Mouse (Mus musculus): ENCODE results near the gene Sec24d. TPM values are rescaled to one million over a fixed set of nuclear protein-coding genes. Genes with fewer than 3 reads are reported as not detected.

Gene Sec24d
- polyA plus RNA-seq, 2 experiments, result 9.9 to 18.0 TPM

- ATAC-seq (ENCODE audit: insufficient read depth) (no peak), DNase-seq (ENCODE audit: low read depth in 3 of 3, low spot score in 3 of 3) (no peak)
- Histone ChIP-seq H3K36me3 (replicated peaks; ENCODE audit: control insufficient read depth, insufficient read depth, low read depth) (no peaks in the 10 kb centered on the region), H3K27me3 (ENCODE audit: control insufficient read depth, insufficient read depth, low read length) (no peaks in the 10 kb centered on the region), H3K9me3 (ENCODE audit: control insufficient read depth, low read length) (no peaks in the 10 kb centered on the region), H3K4me3 (ENCODE audit: insufficient read depth in 1 of 2, low read depth in 2 of 2, low read length in 2 of 2) (no peak overlapping the region), H3K27ac (no peak overlapping the region), H3K9ac (replicated peaks) (no peak overlapping the region), H3K4me1 (replicated peaks; ENCODE audit: control insufficient read depth in 2 of 2, insufficient read depth in 2 of 2, low read length in 1 of 2) (peaks cover 0 to 5% of the 10 kb centered on the region in 2 experiments; a peak in 1 of 4 replicates), H3K4me2 (ENCODE audit: low read depth) (no peak overlapping the region)
- no peak for TF ChIP-seq EP300 (IDR thresholded peaks at IDR 0.05; ENCODE audit: low read depth)
- TF ChIP-seq CTCF (IDR thresholded peaks at IDR 0.05; ENCODE audit: low read depth), result no peak
- 56% methylated on average over 6 of the region's 6 CpGs for WGBS (ENCODE audit: insufficient replicate concordance)
These were observed 62.0 kb downstream of the Sec24d start for GRCm38 (mm10) chr3:123329251-123329650.

GRCm38 (mm10) chr3:123330221-123330620 lies 63.0 kb downstream of the Sec24d start:
- H3K9ac ChIP-seq (replicated peaks), result no peak overlapping the region
- H3K36me3 ChIP-seq (replicated peaks; ENCODE audit: control insufficient read depth, insufficient read depth, low read depth), result no peaks in the 10 kb centered on the region
- DNase-seq (ENCODE audit: low read depth in 3 of 3, low spot score in 3 of 3) (no peak), ATAC-seq (ENCODE audit: insufficient read depth) (no peak)
- H3K4me2 ChIP-seq (ENCODE audit: low read depth), result no peak overlapping the region
- no peaks in the 10 kb centered on the region for H3K27me3 ChIP-seq (ENCODE audit: control insufficient read depth, insufficient read depth, low read length)
- H3K27ac ChIP-seq, result no peak overlapping the region
- H3K9me3 ChIP-seq (ENCODE audit: control insufficient read depth, low read length), result no peaks in the 10 kb centered on the region
- 67% methylated on average over 4 of the region's 4 CpGs for WGBS (ENCODE audit: insufficient replicate concordance)
- H3K4me3 ChIP-seq (ENCODE audit: insufficient read depth in 1 of 2, low read depth in 2 of 2, low read length in 2 of 2), result no peak overlapping the region
- TF ChIP-seq EP300 (IDR thresholded peaks at IDR 0.05; ENCODE audit: low read depth) (no peak), CTCF (IDR thresholded peaks at IDR 0.05; ENCODE audit: low read depth) (no peak)
- H3K4me1 ChIP-seq (replicated peaks; ENCODE audit: control insufficient read depth in 2 of 2, insufficient read depth in 2 of 2, low read length in 1 of 2), result peaks cover 0 to 1% of the 10 kb centered on the region in 2 experiments; a peak in 1 of 4 replicates

- WGBS (ENCODE audit: insufficient replicate concordance), result 77% methylated on average over 2 of the region's 2 CpGs
- Histone ChIP-seq H3K4me2 (ENCODE audit: low read depth) (no peak overlapping the region), H3K9me3 (ENCODE audit: control insufficient read depth, low read length) (no peaks in the 10 kb centered on the region), H3K9ac (replicated peaks) (no peak overlapping the region), H3K36me3 (replicated peaks; ENCODE audit: control insufficient read depth, insufficient read depth, low read depth) (no peaks in the 10 kb centered on the region), H3K27ac (no peak overlapping the region), H3K4me1 (replicated peaks; ENCODE audit: control insufficient read depth in 2 of 2, insufficient read depth in 2 of 2, low read length in 1 of 2) (peaks cover 0 to 1% of the 10 kb centered on the region in 2 experiments; a peak in 1 of 4 replicates), H3K4me3 (ENCODE audit: insufficient read depth in 1 of 2, low read depth in 2 of 2, low read length in 2 of 2) (no peak overlapping the region), H3K27me3 (ENCODE audit: control insufficient read depth, insufficient read depth, low read length) (no peaks in the 10 kb centered on the region)
- DNase-seq (ENCODE audit: low read depth in 3 of 3, low spot score in 3 of 3) (no peak), ATAC-seq (ENCODE audit: insufficient read depth) (peak; percentile 23; the same call in 1 of the 2 replicates)
- TF ChIP-seq EP300 (IDR thresholded peaks at IDR 0.05; ENCODE audit: low read depth) (no peak), CTCF (IDR thresholded peaks at IDR 0.05; ENCODE audit: low read depth) (no peak)
These were observed 65.2 kb downstream of the Sec24d start for GRCm38 (mm10) chr3:123332330-123333054.

- ATAC-seq (ENCODE audit: insufficient read depth) (peak; percentile 57), DNase-seq (ENCODE audit: low read depth in 3 of 3, low spot score in 3 of 3) (peak; percentile 13 to 28 (median 24))
- Histone ChIP-seq H3K4me1 (replicated peaks; ENCODE audit: control insufficient read depth in 2 of 2, insufficient read depth in 2 of 2, low read length in 1 of 2) (peaks cover 0 to 1% of the 10 kb centered on the region in 2 experiments; a peak in 1 of 4 replicates), H3K27ac (no peak overlapping the region), H3K4me2 (ENCODE audit: low read depth) (no peak overlapping the region), H3K9ac (replicated peaks) (no peak overlapping the region), H3K27me3 (ENCODE audit: control insufficient read depth, insufficient read depth, low read length) (no peaks in the 10 kb centered on the region), H3K36me3 (replicated peaks; ENCODE audit: control insufficient read depth, insufficient read depth, low read depth) (no peaks in the 10 kb centered on the region), H3K9me3 (ENCODE audit: control insufficient read depth, low read length) (no peaks in the 10 kb centered on the region), H3K4me3 (ENCODE audit: insufficient read depth in 1 of 2, low read depth in 2 of 2, low read length in 2 of 2) (no peak overlapping the region)
- WGBS (ENCODE audit: insufficient replicate concordance), result 26% methylated on average over 4 of the region's 4 CpGs
- no peak for TF ChIP-seq CTCF (IDR thresholded peaks at IDR 0.05; ENCODE audit: low read depth)
- no peak for TF ChIP-seq EP300 (IDR thresholded peaks at IDR 0.05; ENCODE audit: low read depth)
These were observed 65.8 kb downstream of the Sec24d start for GRCm38 (mm10) chr3:123333055-123333424.

GRCm38 (mm10) chr3:123334947-123335346 lies 67.7 kb downstream of the Sec24d start:
- Histone ChIP-seq H3K4me1 (replicated peaks; ENCODE audit: control insufficient read depth in 2 of 2, insufficient read depth in 2 of 2, low read length in 1 of 2) (peaks cover 0 to 1% of the 10 kb centered on the region in 2 experiments; a peak in 1 of 4 replicates), H3K9me3 (ENCODE audit: control insufficient read depth, low read length) (no peaks in the 10 kb centered on the region), H3K27ac (no peak overlapping the region), H3K27me3 (ENCODE audit: control insufficient read depth, insufficient read depth, low read length) (no peaks in the 10 kb centered on the region), H3K4me3 (ENCODE audit: insufficient read depth in 1 of 2, low read depth in 2 of 2, low read length in 2 of 2) (no peak overlapping the region), H3K9ac (replicated peaks) (no peak overlapping the region), H3K4me2 (ENCODE audit: low read depth) (no peak overlapping the region), H3K36me3 (replicated peaks; ENCODE audit: control insufficient read depth, insufficient read depth, low read depth) (no peaks in the 10 kb centered on the region)
- DNase-seq (ENCODE audit: low read depth in 3 of 3, low spot score in 3 of 3) (no peak), ATAC-seq (ENCODE audit: insufficient read depth) (no peak)
- 37% methylated on average over 7 of the region's 7 CpGs for WGBS (ENCODE audit: insufficient replicate concordance)
- no peak for TF ChIP-seq EP300 (IDR thresholded peaks at IDR 0.05; ENCODE audit: low read depth)
- no peak for TF ChIP-seq CTCF (IDR thresholded peaks at IDR 0.05; ENCODE audit: low read depth)

Data from liver, embryonic 14.5 days (tissue).